Mouse (Mus musculus) right cerebral cortex, postnatal 25 days (tissue): ENCODE results near the gene Rel.
"Not testable (repeated sequence)": the region's sequence is repeated elsewhere in the genome, so short reads cannot be mapped to it uniquely, and the experiment has no call there.

Experiments
- DNase-seq: peaks from one replicate; pipeline ENCODE4 v3.0.0; 2022

The Rel gene

DNA sequence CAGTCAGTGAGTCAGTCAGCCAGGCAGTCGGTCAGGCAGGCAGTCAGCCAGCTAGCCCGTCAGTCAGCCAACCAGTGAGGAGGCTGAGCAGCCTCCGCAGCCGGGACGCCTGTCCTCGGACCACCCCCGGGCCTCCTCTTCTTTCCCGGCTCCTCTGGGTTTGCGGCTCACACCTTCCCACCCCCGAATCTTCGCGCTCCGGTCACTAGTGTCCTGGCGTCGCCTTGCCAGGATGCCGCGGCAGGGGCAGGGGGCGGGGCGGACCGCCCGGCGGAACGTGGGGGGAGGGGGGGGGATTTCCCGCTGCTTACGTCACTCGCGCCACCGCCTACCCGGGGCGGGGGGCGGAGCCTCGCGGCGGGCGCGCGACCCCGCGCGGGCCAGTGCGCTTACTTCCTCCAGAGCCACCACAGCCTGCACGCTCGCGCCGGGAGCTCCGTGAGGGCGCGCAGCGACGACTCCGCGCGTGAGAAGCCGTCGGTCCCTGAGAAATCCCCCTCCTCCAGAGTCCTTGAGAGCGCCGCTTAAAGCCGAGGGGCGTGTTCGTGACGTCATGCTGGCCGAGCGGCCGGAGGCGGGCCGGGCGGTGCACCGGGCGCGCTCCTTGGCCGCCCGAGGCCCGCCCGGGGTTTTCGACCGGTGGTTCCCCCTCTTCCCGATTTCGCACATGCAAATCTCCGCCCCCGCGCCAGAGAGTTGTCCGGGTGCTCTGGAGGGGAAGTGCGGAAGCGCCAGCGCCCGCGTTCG, at the start of gene Rel:
TSS of gene Rel (minus strand) at position 211 of the 747 bp plus-strand sequence.
- DNase-seq = peak; percentile 90

DNA sequence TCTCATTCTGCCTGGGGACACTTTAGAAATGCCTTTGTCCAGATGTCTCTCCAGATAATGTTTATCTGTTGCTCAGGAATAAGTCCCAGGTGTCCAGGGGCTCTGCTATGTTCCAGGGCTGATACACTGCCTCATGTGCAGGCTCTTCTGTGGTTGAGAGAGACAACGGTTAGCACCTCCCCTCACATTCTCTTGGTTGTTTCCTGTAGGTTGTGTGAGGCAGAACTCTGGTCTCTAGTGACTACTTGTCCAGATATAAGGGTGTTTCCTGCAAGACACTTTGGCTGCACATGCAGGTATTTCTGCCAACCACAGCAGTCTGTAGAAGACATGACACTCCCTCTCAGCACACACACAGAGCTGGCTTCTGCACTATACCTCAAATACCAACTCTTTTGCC, 48.0 kb upstream of the Rel start:
- no peak for DNase-seq

DNA sequence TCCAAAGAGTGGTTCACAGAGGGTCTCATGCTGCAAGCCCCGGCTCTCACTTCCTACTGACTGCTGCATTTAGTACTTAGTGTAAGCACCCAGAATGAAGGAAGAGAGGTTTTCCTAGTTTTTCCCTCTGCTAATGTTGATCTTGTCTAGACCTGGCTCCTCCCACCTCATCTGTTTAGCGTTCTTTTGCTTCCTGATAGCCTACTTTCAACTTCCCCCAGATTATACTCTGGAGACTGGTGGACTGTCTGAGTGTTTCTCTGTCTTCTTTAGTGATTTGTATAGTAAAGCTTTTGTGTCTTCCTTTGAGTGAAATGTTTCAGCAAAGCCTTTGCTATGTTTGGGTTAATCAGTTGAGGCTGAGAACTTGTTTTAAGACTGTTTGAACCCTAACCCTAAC, 40.0 kb upstream of the Rel start:
- no peak for DNase-seq

DNA sequence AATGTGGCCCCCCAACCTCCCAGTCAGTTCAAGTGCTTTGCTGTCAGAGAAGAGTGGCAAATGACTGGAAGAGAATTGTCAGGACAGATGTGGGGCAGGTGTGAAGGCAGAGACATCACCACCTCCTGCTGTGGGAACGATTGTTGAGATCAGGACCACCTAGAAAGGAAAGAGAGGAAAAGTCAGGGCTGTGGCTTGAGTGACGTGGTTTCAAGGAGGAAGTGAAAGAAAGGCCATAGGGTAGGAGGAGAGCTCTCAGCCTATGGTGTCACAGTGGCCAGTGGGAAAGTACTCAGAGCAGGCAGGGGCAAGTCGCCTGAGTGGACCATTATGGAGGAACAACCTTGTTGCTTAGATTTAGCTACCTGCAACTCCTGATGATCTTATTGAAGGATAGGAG, 34.9 kb upstream of the Rel start:
- DNase-seq = no peak

- DNase-seq = no peak
Observed at GRCm38 (mm10) chr11:23803136-23803535, 32.4 kb upstream of the Rel start.

DNA sequence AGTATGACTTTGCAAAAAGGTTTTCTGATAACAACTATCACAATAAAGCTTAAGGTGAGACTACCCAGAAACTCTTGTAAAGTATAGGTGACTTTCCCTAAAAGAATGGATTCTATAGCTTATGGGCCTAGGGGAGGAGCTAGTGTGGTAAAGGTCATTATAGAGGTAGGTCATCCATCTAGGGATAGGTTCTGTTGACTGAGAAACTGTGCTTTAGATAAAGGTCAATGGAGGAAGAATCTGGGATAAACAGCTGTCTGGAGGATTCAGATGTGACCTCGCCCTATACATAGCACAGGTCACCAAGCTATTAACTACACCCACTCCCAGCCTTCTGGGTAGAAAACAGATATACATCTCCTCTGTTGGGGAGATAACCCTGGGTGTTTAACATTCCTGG, 31.5 kb upstream of the Rel start:
- no peak for DNase-seq

GRCm38 (mm10) chr11:23801851-23802250, 31.1 kb upstream of the Rel start:
- no peak for DNase-seq

- DNase-seq = not testable (repeated sequence)
Observed at GRCm38 (mm10) chr11:23783677-23784076, 12.9 kb upstream of the Rel start.

- no peak for DNase-seq
Observed at GRCm38 (mm10) chr11:23783085-23783484, 12.3 kb upstream of the Rel start.

- DNase-seq = no peak
Observed at GRCm38 (mm10) chr11:23782038-23782437, 11.3 kb upstream of the Rel start.

DNA sequence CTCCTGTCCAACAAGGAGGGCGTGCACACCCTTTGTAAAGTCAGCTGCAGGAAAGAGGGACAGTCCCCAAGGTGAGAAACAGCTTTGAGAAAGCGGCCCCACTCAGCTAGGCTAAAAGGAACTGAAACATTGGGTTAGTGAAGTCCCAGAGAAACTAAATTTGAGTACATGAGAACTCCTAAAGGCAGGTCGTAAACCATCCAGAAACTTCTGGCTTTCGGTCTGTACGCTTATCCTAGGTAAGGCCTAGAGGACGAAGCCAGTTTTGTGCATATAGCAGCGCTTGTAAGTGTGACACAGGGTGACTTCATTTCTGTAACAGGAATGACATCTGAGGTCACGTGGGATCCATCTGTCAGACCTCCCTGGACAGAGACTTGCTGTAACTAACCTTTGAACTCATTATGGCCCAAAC, 8.0 kb upstream of the Rel start:
- DNase-seq = no peak

GRCm38 (mm10) chr11:23772471-23772870, 1.7 kb upstream of the Rel start:
- no peak for DNase-seq

- DNase-seq = no peak
Observed at GRCm38 (mm10) chr11:23771507-23772097, 832 bp upstream of the Rel start.

- no peak for DNase-seq
Observed at GRCm38 (mm10) chr11:23770510-23770759, 335 bp downstream of the Rel start.

GRCm38 (mm10) chr11:23769686-23770509, 872 bp downstream of the Rel start:
- peak; percentile 14 for DNase-seq

- DNase-seq = no peak
Observed at GRCm38 (mm10) chr11:23769033-23769432, 1.7 kb downstream of the Rel start.

- no peak for DNase-seq
Observed at GRCm38 (mm10) chr11:23767928-23768327, 2.8 kb downstream of the Rel start.

- DNase-seq = not testable (repeated sequence)
Observed at GRCm38 (mm10) chr11:23767369-23767768, 3.4 kb downstream of the Rel start.

DNA sequence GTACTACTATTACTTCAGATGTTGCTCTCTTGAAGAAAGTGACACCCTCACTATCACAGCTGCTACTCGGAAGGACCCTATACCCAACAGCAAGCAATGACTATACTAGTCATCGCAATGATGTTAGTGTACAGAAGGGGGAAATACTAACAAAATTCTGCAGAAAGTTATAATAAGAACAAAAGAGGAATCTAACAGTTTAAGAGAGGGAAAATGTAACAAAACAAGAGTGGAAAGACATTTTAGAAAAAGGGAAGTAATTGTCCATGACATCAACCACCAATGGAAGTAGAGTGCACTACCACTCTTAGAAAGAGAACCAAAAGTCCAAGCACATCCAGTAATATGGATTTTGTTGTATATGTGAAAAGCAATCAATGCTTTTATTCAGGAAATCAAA, 8.1 kb downstream of the Rel start:
- DNase-seq = no peak

- no peak for DNase-seq
Observed at GRCm38 (mm10) chr11:23758218-23758617, 12.6 kb downstream of the Rel start.

DNA sequence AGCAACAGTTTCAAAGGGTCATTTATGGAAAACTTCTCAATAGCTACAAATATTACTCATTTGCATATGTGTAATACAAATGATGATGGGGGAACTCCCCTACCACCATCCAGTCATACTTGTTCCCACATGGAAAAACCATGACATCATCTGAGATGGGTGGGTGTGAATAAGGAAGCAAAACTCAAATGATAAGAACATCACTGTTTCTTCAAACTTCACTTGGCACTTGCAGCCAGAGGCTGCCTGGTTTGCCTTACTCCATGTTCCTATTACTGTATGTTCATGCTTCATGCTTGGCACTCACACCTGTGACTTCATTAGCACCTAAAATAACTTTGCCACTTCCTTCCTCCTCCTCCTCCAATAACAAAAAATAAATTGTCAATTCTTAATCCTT, 16.4 kb downstream of the Rel start:
- DNase-seq = no peak

GRCm38 (mm10) chr11:23753136-23753710, 17.5 kb downstream of the Rel start:
- no peak for DNase-seq

GRCm38 (mm10) chr11:23746102-23746501, 24.7 kb downstream of the Rel start:
- no peak for DNase-seq

DNA sequence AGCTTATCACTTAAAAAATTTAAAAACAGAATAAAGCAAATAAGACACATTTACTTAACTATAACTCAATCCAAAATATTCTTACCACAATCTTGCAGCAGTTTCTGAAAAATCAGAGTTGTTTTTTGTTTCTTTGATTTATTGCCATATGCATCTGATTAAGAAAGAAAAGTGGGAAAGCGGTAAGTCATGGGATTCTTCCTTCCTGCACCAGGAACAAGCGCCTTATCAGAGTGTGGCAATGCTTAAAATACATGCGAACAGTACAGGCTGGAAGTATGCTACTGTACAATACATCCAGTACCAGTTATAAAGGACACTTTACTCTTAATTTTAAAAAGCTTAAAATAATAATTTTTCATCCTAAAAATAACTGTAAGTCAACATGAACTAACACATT, 26.4 kb downstream of the Rel start:
- DNase-seq = no peak
